Mouse (Mus musculus): ENCODE data around the gene Snx20.
"Not testable (repeated sequence)": the region's sequence is repeated elsewhere in the genome, so short reads cannot be mapped to it uniquely, and the experiment has no call there.

Gene Snx20

GRCm38 (mm10) chr8:88635474-88636397, at the start of gene Snx20:
Snx20 (minus strand) TSS chr8:88636128.
- DNase-seq (ENCODE audit: low spot score in 2 of 2), result peak; percentile 50 to 63

GRCm38 (mm10) chr8:88683656-88684289, 47.8 kb upstream of the Snx20 start:
- no peak for DNase-seq (ENCODE audit: low spot score in 2 of 2)

DNA sequence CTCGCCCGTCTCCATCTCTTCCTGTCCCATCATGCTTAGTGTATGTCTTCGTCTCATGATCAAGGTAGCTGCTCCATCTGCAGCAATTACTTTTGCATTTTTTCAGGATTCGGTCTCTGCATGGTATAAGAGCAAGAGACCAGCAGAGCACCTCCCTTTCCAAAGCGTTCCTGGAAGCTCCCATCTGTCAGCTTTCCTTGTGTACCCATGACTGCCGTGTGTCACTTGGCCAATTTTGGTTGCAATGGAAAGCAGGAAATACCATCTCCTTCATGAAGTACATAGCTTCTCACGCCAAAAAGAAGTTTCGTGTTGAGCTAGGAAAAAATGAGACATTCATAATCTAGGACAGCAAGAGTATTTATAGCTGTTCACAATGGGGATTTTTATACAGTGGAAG, 45.1 kb upstream of the Snx20 start:
- no peak for DNase-seq (ENCODE audit: low spot score in 2 of 2)

DNA sequence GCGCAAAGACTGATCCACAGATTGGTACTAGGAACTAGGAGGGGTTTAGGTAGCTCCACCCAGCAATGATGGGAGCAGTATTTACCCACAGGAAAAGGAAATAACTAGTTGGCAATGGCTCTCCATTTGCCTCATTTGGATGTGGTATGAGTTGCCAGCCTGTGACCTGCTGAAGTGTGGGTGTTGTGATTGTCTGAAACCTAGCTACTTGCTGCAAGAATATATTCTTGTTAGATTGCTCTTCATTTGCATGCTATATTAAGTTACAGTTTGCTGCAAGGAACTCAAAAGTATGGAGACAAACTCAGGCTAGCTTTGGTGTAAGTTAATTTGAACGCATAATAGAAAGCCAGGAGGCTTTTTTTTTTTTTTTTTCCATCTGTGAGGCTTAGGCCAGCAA, 44.6 kb upstream of the Snx20 start:
- DNase-seq (ENCODE audit: low spot score in 2 of 2), result no peak

GRCm38 (mm10) chr8:88677071-88677470, 41.1 kb upstream of the Snx20 start:
- DNase-seq (ENCODE audit: low spot score in 2 of 2), result no peak

DNA sequence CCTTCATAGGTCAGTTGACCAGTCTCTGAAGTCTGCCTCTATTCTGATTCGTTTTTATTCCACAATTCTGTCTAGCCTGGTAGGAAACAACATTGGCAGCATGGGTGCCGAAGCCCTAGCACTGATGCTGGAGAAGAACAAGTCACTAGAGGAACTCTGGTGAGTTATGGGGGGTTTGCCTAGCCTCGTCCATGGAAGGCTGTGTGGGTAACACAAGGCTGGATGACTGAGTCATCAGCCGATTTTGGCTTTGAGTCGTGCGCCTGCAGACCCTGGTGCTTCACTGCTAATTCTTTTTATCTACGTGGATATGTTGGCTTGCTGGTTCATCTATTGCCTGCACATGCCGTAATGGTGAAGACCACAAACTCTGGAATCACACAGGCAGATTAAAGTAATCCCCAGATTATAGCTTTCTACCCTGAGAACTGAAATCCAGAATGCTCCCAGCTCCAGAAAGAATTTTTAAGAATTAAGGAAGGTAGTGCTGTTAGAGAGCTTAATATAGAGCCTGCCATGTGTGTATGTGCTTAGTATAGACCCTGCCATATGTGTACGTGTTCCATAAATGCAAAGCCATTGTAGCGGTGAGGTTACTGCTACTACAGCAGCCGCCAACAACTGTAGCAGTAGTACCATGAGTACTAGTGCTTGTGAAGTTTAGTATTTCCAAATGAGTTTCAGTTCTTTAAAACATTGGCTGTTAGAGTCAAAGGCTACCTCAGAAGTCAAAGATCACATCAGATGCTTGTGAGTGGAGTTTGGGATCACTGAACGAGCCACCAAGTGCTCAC, 39.6 kb upstream of the Snx20 start:
- no peak for DNase-seq (ENCODE audit: low spot score in 2 of 2)

DNA sequence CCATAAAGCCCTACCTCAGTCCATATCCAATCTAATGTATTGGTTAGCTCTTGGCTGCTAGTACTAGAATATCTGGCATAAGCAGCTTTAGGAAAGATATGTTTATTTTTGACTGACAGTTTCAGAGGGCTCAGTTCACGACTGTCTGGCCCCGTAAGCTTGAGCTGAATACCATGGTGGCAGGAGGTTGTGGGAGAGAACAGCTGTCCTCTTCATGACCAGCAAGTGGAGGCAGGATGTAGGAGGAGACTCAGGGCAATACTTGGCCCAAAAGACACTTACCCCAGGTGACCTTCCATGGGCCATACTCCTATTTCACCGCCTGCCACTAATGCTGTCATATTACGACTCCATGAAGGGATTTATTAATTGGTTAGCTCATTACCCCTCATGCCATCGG, 37.9 kb upstream of the Snx20 start:
- DNase-seq (ENCODE audit: low spot score in 2 of 2), result no peak

DNA sequence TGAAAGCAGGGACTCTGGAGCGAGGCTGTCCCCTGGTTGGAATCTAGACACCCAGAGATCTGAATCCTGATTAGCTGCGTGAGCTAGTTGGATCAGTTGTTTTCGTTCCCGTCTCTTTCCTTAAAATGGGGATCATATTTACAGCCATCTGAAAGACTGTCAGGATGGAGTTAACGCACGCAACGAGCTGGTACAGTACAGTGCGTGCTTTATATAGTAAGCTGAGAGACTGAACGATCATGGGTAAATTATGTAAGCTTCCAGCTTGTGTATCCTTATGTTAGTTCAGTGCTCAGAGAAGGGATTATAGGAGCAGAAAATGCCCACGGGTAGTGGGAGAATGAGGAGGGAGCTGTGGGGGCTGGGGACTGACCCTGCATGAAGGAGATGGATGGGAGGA, 35.6 kb upstream of the Snx20 start:
- DNase-seq (ENCODE audit: low spot score in 2 of 2), result no peak

GRCm38 (mm10) chr8:88670782-88671181, 34.9 kb upstream of the Snx20 start:
- no peak for DNase-seq (ENCODE audit: low spot score in 2 of 2)

DNA sequence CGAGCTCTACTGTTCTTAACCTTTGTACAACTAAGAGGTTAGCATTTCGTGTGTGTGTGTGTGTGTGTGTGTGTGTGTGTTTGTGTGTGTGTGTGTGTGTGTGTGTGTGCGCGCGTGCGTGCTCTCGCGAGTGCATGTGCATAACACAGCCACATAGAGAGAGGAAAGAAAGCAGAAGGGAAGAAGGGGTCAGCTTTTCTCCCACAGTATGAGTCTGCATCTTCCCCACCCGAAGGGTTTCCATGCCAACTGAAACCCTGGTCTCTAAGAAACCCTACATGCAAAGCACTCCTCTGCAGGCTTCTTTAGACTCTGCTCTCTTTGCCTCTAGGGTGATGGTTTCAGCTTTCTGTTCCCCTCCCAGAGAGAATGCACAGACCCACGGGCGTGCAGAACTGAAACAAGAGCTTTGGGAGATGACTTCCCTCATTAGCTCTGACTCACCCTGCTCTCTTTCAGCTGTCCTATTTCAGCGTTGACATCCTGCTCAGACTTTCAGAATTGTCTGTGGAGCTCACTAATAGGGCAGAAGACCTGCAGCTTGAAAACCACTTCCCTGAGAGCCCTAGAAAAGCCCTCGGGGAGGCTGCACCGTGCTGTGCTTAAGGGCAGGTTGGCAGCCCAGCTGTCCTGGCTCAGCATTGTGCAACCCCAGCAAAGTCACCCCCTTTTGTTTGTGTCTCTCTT, 32.6 kb upstream of the Snx20 start:
- peak in 1 of 2 experiments; percentile 58 for DNase-seq (ENCODE audit: low spot score in 2 of 2)

- peak in 1 of 2 experiments; percentile 61 for DNase-seq (ENCODE audit: low spot score in 2 of 2)
Measured at GRCm38 (mm10) chr8:88666435-88666834, 30.5 kb upstream of the Snx20 start.

DNA sequence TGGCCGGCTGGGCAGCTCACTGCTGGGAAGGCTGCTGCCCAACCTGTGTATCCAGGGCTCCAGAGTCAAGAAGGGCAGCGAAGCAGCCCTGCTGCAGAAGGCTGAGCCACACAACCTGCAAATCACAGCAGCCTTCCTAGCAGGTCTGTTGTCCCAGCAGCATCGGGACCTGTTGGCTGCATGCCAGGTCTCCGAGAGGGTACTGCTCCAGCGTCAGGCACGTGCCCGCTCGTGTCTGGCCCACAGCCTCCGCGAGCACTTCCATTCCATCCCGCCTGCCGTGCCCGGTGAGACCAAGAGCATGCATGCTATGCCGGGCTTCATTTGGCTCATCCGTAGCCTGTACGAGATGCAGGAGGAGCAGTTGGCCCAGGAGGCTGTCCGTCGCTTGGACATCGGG, 29.0 kb upstream of the Snx20 start:
- no peak for DNase-seq (ENCODE audit: low spot score in 2 of 2)

DNA sequence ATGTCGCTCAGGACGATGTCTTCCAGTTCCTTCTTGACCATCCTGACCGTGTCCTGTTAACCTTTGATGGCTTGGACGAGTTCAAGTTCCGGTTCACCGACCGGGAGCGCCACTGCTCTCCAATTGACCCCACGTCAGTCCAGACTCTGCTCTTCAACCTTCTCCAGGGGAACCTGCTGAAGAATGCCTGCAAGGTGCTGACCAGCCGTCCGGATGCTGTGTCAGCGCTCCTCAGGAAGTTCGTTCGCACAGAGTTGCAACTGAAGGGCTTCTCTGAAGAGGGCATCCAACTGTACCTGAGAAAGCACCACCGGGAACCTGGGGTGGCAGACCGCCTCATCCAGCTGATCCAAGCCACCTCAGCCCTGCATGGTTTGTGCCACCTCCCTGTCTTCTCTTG, 28.2 kb upstream of the Snx20 start:
- no peak for DNase-seq (ENCODE audit: low spot score in 2 of 2)

DNA sequence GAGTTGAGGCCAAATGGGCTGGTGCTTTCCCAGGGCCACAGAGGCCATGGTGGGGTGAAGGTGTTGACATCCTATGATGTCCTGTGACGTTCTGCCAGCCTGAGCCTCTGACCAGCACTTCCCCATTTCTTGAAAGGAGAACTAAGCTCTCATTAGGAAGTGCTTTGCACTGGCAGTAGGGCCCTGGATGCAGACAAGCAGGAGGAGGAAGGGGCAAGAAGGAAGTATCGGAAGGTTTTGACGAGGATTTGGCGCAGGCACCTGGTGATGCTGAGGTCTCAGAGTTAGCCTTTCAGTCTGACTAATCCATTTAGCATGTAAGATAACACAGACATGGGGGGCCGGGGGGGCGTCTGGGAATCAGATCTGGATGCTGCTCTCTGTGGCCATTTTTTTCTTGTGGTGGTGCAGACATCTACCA, 26.5 kb upstream of the Snx20 start:
- peak in 1 of 2 experiments; percentile 57 for DNase-seq (ENCODE audit: low spot score in 2 of 2)

- DNase-seq (ENCODE audit: low spot score in 2 of 2), result no peak
Measured at GRCm38 (mm10) chr8:88659873-88660272, 23.9 kb upstream of the Snx20 start.

DNA sequence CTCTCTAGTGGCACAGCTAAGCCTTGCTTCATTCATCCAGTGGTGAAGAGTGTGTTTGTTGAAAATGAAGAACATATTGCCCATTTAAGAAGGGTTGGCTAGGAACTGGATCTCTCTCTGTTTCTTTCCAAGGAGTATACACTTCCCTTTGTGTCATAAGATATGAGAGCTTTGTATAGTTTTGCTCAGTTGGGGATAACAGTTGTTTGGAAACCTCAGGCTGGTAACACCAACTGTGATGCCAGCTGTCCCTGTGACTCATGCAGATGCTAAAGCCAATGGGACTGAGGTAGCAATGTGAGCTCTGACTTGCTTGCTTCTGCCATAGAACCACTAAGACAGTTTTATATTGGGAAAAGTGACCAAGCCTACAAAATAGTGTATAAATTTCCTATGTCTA, 19.4 kb upstream of the Snx20 start:
- DNase-seq (ENCODE audit: low spot score in 2 of 2), result no peak

DNA sequence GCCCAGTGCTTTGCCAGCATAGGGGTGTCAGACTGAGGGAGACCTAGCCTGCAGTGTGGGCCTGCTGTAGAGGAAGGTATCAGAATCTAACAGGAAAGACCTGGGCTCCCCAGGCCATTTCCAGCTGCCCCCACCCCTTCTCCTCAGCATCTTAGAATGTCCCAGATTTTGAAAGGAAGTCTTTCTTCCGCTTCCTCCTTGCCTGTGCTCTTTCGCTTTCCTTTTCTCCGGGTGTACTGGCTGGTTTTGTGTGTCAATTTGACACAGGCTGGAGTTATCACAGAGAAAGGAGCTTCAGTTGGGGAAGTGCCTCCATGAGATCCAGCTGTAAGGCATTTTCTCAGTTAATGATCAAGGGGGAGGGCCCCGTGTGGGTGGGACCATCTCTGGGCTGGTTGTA, 15.2 kb upstream of the Snx20 start:
- DNase-seq (ENCODE audit: low spot score in 2 of 2), result not testable (repeated sequence)

DNA sequence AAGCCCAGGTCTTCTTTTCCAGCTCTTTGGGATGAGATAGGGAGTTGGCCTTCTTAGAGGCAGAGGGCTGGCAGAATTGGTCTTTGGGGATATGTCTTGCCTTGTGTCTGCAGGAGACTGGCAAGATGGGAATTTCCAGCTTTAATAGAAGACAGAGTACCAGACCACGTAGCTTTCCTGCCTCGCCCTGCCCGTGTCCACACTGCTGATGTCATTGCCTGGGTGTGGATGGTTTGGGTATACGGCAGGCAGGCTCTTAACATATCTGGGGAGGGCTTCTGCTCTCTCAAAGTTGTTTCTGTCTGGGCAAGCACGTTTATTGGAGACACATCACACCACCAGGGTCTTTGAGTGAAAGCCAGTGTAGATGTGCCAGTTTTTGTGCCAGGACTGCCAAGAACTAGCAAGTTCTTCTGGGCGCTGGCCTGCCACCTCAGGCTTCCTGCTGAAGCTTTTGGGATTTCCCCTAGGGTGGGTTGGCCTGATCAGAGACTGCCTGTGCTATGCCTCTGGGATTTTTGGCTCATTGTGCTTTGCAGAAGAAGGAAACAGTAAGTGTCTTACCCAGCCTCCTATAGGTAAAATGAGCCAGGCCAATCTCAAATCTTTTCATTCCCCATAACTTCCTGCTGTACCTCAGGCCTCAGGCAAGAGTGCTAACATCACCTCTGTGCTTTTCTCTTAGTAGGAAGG, 14.2 kb upstream of the Snx20 start:
- no peak for DNase-seq (ENCODE audit: low spot score in 2 of 2)

GRCm38 (mm10) chr8:88648322-88648721, 12.4 kb upstream of the Snx20 start:
- DNase-seq (ENCODE audit: low spot score in 2 of 2), result no peak

- DNase-seq (ENCODE audit: low spot score in 2 of 2), result peak; percentile 52 to 67
Measured at GRCm38 (mm10) chr8:88646837-88647778, 11.2 kb upstream of the Snx20 start, which contains the start of gene Nod2. Nod2 (plus strand) TSS chr8:88647315.

All from spleen, postnatal 10 days (tissue).